Mouse (Mus musculus) forebrain, embryonic 16.5 days (tissue): ENCODE results near the gene Inpp5a. TPM values are rescaled to one million over a fixed set of nuclear protein-coding genes. Genes with fewer than 3 reads are reported as not detected.

Experiments
- ATAC-seq: fragments of 200-750 bp; cut with Nextera tagmentation; 2 replicates; pipeline ENCODE4 v1.8.0; 2017; ENCODE audit warnings: mild to moderate bottlenecking, moderate library complexity
- H3K27ac ChIP-seq: fragments of 300-500 bp; sonication (generic); 2 replicates; pipeline ENCODE4 v1.5.1; 2014; ENCODE audit warnings: low read length, control low read depth
- H3K27me3 ChIP-seq: fragments of 300-500 bp; sonication (generic); replicated peaks from 2 replicates; pipeline ENCODE4 v1.6.1; 2014; ENCODE audit warnings: low read length; ENCODE audit not compliant: control insufficient read depth, insufficient read depth
- H3K36me3 ChIP-seq: fragments of 300-500 bp; sonication (generic); 2 replicates; pipeline ENCODE4 v1.6.1; 2014; ENCODE audit not compliant: control insufficient read depth, insufficient read depth
- H3K4me1 ChIP-seq: fragments of 300-500 bp; sonication (generic); replicated peaks from 2 replicates; pipeline ENCODE4 v1.6.1; 2014; ENCODE audit warnings: low read length; ENCODE audit not compliant: control insufficient read depth, insufficient read depth
- H3K4me2 ChIP-seq: fragments of 300-500 bp; sonication (generic); 2 replicates; pipeline ENCODE4 v1.6.1; 2014; ENCODE audit warnings: mild to moderate bottlenecking, low read length, control low read depth
- H3K4me3 ChIP-seq: fragments of 300-500 bp; sonication (generic); replicated peaks from 2 replicates; pipeline ENCODE4 v1.5.1; 2014; ENCODE audit warnings: mild to moderate bottlenecking, low read length, control low read depth
- H3K9ac ChIP-seq: fragments of 300-500 bp; sonication (generic); replicated peaks from 2 replicates; pipeline ENCODE4 v1.6.1; 2014; ENCODE audit warnings: low read depth, low read length, control low read depth
- H3K9me3 ChIP-seq: fragments of 300-500 bp; sonication (generic); 2 replicates; pipeline ENCODE4 v1.6.1; 2016; ENCODE audit warnings: low read length; ENCODE audit not compliant: control insufficient read depth
- WGBS: fragments of 180-500 bp; shearing (Covaris S2); extraction: QIAGEN DNeasy Blood & Tissue Kit; methylation state at CpG from one replicate; pipeline ENCODE4 v1.1.7; 2014; 5-methylcytosine and 5-hydroxymethylcytosine counted together
- polyA plus RNA-seq: library from polyadenylated mRNA; unstranded; fragments of >200 nt; fragmentation: Nextera tagmentation; extraction: Ambion mirVana; gene quantifications from 2 replicates; pipeline ENCODE4 v1.2.1, GENCODE M21; 2015

Inpp5a gene
- polyA plus RNA-seq, 1 experiment from 2014 or later = 11.2 TPM

DNA sequence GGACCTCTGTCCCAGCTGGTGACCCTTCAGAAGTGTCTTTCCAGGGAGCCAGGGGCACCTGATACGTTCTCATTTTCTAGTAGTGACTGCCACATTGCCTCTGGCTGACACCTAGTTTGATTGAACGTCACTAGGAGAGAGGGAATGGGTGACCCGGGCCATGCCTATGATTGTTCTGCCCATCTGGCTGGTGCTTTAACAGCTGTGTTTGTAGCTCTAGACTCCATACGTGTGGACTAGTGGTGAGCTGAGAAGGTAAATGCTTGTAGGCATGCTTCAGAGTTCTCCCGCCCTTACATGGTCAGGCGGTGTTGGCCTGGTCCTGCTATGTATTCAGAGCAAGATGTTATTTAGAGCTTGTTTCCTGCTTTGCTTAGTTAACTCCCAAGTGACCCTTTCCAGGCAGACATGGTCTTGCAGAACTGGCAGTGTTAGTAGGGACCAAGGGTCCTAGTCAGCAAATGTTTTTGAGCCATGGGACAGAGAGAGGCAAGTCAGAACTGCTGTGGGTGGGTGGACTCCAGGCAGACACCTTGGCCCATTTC lies 3.9 kb downstream of the Inpp5a start:
- Histone ChIP-seq H3K4me2 (no peak overlapping the region), H3K4me3 (no peak overlapping the region), H3K36me3 (no peaks in the 10 kb centered on the region), H3K9me3 (no peaks in the 10 kb centered on the region), H3K4me1 (peaks cover 18% of the 10 kb centered on the region), H3K9ac (no peak overlapping the region), H3K27ac (no peak overlapping the region), H3K27me3 (no peaks in the 10 kb centered on the region)
- WGBS = 73% methylated on average over 6 of the region's 6 CpGs
- no peak for ATAC-seq

DNA sequence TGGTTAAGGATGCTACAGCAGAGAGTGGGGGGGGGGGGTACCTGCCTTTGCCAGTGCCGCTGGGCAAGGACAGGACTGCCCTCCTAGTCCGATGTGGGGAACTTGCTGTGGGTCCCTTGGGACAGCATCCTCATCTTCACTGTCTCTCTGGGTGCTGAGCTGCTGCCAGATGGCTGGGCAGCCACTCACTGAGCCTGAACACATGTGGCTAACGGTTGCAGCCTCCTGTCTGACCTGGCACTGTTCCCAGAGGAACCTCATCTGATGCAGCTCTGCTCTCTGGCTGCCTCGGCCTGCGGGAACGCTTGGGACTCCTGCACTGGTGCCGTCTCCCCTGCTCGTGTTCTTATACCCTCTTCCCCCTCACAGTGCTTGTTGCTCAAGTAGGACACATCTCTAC lies 8.6 kb downstream of the Inpp5a start:
- Histone ChIP-seq H3K9ac (no peak overlapping the region), H3K4me2 (no peak overlapping the region), H3K27ac (no peak overlapping the region), H3K4me1 (peaks cover 10% of the 10 kb centered on the region), H3K36me3 (no peaks in the 10 kb centered on the region), H3K27me3 (no peaks in the 10 kb centered on the region), H3K9me3 (no peaks in the 10 kb centered on the region), H3K4me3 (no peak overlapping the region)
- ATAC-seq = peak; percentile 72
- 30% methylated on average over 8 of the region's 8 CpGs for WGBS

DNA sequence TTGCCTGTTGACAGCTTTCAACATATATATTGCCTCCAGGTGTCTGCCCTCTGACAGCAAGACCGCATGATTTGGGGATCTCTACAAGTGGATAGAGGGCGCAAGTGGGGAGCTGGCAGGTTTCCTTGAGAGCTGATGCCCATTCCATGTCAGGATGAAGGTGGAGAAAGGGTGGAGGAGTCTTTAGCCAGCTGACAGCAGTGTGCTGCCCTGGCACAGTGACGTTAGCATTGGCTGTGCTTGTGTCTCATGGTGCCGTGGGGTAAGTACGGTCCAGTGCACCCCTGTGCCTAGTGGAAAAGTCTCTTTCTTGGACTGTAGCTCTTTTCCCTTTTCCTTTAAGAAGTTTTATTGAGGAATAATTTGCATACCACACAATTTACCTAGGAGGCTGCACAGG lies 9.2 kb downstream of the Inpp5a start:
- H3K4me3 ChIP-seq = no peak overlapping the region
- H3K36me3 ChIP-seq = no peaks in the 10 kb centered on the region
- no peak overlapping the region for H3K27ac ChIP-seq
- peaks cover 10% of the 10 kb centered on the region for H3K4me1 ChIP-seq
- no peaks in the 10 kb centered on the region for H3K9me3 ChIP-seq
- 68% methylated on average over 5 of the region's 5 CpGs for WGBS
- no peak overlapping the region for H3K9ac ChIP-seq
- H3K27me3 ChIP-seq = no peaks in the 10 kb centered on the region
- ATAC-seq = no peak
- no peak overlapping the region for H3K4me2 ChIP-seq

DNA sequence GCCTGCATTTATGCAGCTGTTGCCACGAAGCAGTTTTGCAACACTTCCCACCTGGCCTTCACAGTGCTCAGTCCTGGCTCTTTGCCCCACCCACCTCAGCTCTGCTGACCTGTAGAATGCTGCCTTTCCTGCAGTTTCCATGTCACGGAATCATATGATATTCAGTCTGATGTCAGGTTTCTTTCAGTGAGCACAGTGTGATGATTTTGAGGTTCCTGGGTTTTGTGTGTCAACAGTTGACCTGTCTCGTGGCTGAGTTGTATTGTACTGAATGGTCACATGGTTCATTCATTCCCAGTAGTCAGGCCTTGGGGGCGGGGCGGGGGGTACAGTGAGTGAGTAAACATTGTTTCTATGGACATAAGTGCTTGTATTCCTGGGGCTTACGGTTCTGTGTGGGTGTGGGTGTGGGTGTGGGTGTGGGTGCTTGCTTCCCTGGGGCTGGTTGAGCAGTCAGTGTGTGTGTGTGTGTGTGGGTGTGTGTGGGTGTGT lies 9.7 kb downstream of the Inpp5a start:
- no peak overlapping the region for H3K4me3 ChIP-seq
- H3K27me3 ChIP-seq = no peaks in the 10 kb centered on the region
- no peaks in the 10 kb centered on the region for H3K9me3 ChIP-seq
- no peak overlapping the region for H3K4me2 ChIP-seq
- no peak overlapping the region for H3K27ac ChIP-seq
- H3K4me1 ChIP-seq = peaks cover 10% of the 10 kb centered on the region
- H3K9ac ChIP-seq = no peak overlapping the region
- WGBS = 79% methylated on average over 6 of the region's 6 CpGs
- H3K36me3 ChIP-seq = no peaks in the 10 kb centered on the region
- ATAC-seq = no peak

DNA sequence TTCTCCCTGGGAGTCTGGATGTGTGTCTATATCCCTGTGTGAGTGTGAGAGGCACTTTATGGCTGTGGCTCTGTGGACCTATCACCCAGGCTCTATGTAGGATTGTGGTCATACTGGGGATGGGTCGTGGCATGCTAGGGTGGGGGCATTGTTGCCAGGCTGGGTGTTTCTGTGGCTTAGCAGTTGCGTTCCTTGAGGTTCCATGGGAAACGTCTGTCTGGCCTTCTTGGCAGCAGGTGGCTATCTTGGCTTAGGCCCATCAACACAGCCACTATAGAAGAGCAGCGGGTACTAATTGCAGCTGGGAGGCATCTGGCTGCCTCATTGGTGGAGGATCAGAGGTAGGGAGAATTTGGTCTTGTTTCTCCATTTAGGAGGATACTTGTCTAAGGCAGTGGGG lies 10.7 kb downstream of the Inpp5a start:
- Histone ChIP-seq H3K9ac (no peak overlapping the region), H3K4me1 (peaks cover 10% of the 10 kb centered on the region), H3K27ac (no peak overlapping the region), H3K9me3 (no peaks in the 10 kb centered on the region), H3K4me2 (no peak overlapping the region), H3K27me3 (no peaks in the 10 kb centered on the region), H3K4me3 (no peak overlapping the region), H3K36me3 (no peaks in the 10 kb centered on the region)
- no peak for ATAC-seq
- 58% methylated on average over 4 of the region's 4 CpGs for WGBS

DNA sequence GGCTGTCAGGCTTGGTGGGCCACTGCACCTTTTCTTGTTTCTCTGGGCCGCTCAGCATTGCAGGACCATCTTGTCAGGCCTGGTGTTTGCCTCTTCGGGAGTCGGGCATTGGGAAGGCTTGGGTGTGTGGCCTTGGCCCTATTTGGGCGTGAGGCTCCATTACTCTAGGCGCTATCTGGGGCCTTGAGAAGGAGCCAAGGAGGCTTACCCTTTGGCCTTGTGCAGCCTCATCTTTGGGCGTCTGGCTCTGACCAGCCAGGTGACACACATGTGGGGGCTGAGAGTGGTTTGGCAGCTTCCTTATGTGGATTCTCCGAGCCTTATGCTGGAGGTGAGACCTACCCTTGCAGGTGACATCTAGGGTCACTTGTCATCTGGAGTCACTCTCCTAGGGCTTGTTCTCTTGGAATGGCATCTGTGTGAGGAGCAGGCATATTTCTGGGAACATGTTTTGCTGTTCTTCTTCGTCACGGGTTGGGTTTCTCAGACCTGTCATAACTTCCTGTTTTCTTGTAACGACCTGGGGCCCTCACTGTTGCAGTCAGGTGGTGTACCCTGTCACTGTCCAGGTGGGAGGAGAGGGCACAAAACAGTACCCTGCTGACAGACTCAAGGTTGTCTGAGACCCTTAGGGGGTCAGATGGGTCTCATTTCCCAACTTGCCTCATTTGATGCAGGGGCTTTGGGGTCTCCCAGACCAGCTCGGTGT lies 11.2 kb downstream of the Inpp5a start:
- 87% methylated on average over 11 of the region's 11 CpGs for WGBS
- ATAC-seq = no peak
- Histone ChIP-seq H3K4me3 (no peak overlapping the region), H3K27me3 (no peaks in the 10 kb centered on the region), H3K4me1 (peaks cover 10% of the 10 kb centered on the region), H3K9me3 (no peaks in the 10 kb centered on the region), H3K27ac (no peak overlapping the region), H3K4me2 (no peak overlapping the region), H3K36me3 (no peaks in the 10 kb centered on the region), H3K9ac (no peak overlapping the region)

DNA sequence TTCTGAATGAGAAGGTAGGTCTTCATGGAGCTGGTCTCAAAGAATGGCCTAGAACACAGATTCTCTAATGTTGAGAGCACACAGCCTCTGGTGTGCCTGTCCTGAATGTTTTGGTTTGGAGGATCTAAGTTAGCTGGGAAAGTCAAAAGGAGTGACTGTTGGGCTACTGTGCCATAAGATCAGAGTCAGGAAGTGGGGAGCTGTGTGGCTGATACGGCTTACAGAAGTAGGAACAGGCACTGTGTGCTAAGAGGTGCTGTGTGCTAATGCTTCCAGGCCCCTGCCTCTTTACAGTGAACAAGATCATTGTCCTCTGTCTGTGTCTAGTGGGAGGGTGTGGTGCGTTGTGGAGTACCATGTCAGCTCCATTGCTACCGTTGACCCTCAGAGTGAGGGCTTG lies 12.0 kb downstream of the Inpp5a start:
- Histone ChIP-seq H3K36me3 (no peaks in the 10 kb centered on the region), H3K9ac (no peak overlapping the region), H3K27ac (no peak overlapping the region), H3K27me3 (no peaks in the 10 kb centered on the region), H3K4me3 (no peak overlapping the region), H3K4me2 (no peak overlapping the region), H3K4me1 (peaks cover 10% of the 10 kb centered on the region), H3K9me3 (no peaks in the 10 kb centered on the region)
- no peak for ATAC-seq
- WGBS = 90% methylated on average over 3 of the region's 3 CpGs

DNA sequence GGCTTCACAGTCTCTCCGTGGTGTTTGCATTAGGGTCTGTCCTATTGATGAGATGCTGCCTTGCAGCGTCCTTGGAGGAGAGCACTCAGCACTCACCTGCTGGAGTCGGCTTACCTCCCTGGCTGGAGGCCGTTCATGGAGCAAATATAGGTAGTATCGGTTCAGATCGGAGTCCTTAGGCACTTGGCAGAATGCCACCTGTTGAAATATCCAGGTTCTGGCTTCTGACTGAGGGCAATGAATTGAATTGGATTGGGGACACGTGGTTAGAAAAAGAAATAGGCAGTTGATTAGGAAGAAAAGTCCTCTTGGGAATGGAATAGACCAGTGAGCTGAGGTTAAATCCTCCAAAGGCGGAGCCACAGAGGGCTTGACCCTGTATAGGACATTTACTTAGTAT lies 12.9 kb downstream of the Inpp5a start:
- no peak overlapping the region for H3K4me2 ChIP-seq
- WGBS = 86% methylated on average over 8 of the region's 8 CpGs
- no peaks in the 10 kb centered on the region for H3K36me3 ChIP-seq
- no peak overlapping the region for H3K4me3 ChIP-seq
- H3K27ac ChIP-seq = no peak overlapping the region
- ATAC-seq = no peak
- H3K4me1 ChIP-seq = peaks cover 10% of the 10 kb centered on the region
- H3K9ac ChIP-seq = no peak overlapping the region
- no peaks in the 10 kb centered on the region for H3K9me3 ChIP-seq
- H3K27me3 ChIP-seq = no peaks in the 10 kb centered on the region

DNA sequence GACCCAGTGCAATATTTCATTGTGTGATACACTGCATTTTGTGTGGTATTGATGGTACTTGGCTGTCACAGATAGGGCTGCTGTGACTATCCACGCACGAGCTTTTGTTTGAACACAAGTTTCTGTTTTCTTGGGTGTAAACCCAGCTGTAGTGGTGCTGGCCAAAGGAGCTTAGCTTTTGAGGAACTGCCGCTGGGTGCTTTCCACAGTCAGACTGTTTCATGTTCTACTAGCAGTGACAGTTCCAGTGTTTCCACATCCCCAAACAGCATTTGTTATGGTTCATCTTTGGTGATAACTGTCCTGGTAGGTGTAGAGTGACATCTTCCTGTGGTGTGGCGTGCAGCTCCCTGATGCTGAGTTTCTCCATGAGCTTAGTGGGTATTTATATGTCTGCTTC lies 13.8 kb downstream of the Inpp5a start:
- WGBS = 91% methylated on average over 4 of the region's 4 CpGs
- no peaks in the 10 kb centered on the region for H3K9me3 ChIP-seq
- H3K27me3 ChIP-seq = no peaks in the 10 kb centered on the region
- no peak overlapping the region for H3K4me2 ChIP-seq
- H3K36me3 ChIP-seq = no peaks in the 10 kb centered on the region
- ATAC-seq = no peak
- H3K27ac ChIP-seq = no peak overlapping the region
- no peak overlapping the region for H3K4me3 ChIP-seq
- H3K9ac ChIP-seq = no peak overlapping the region
- peaks cover 4% of the 10 kb centered on the region for H3K4me1 ChIP-seq
